Mouse (Mus musculus) lung, embryonic 14.5 days (tissue): ENCODE results near the gene Dync1li2. TPM values are rescaled to one million over a fixed set of nuclear protein-coding genes. Genes with fewer than 3 reads are reported as not detected.
A peak's percentile ranks its signal among the peaks of the same experiment; 100 is the strongest.

Experiments
- ATAC-seq: fragments of 200-750 bp; cut with Nextera tagmentation; 2 replicates; pipeline ENCODE4 v1.8.0; 2017; ENCODE audit warnings: mild to moderate bottlenecking, moderate TSS enrichment, moderate library complexity; ENCODE audit not compliant: insufficient read depth
- DNase-seq: peaks from one replicate; pipeline ENCODE4 v3.0.0-alpha.2; 2015
- H3K27ac ChIP-seq: fragments of 300-500 bp; sonication (generic); 2 replicates; pipeline ENCODE4 v1.5.1; 2014; ENCODE audit warnings: low read depth, mild to moderate bottlenecking, moderate library complexity
- H3K27me3 ChIP-seq: fragments of 300-500 bp; sonication (generic); 2 replicates; pipeline ENCODE4 v1.6.1; 2014; ENCODE audit warnings: low read length, control low read depth; ENCODE audit not compliant: insufficient read depth
- H3K36me3 ChIP-seq: fragments of 300-500 bp; sonication (generic); 2 replicates; pipeline ENCODE4 v1.6.1; 2014; ENCODE audit warnings: control low read depth; ENCODE audit not compliant: insufficient read depth
- H3K4me1 ChIP-seq: fragments of 300-500 bp; sonication (generic); 2 replicates; pipeline ENCODE4 v1.6.1; 2014; ENCODE audit warnings: antibody characterized with exemption, control low read depth; ENCODE audit not compliant: insufficient read depth
- H3K4me2 ChIP-seq: fragments of 300-500 bp; sonication (generic); 2 replicates; pipeline ENCODE4 v1.6.1; 2014; ENCODE audit warnings: mild to moderate bottlenecking
- H3K4me3 ChIP-seq: fragments of 300-500 bp; sonication (generic); 2 replicates; pipeline ENCODE4 v1.5.1; 2014; ENCODE audit warnings: low read depth, low read length
- H3K9ac ChIP-seq: fragments of 300-500 bp; sonication (generic); 2 replicates; pipeline ENCODE4 v1.6.1; 2014
- H3K9me3 ChIP-seq: fragments of 300-500 bp; sonication (generic); 2 replicates; pipeline ENCODE4 v1.6.1; 2016; ENCODE audit warnings: low read depth, low read length, control low read depth
- CTCF ChIP-seq: IDR thresholded peaks from 2 replicates; pipeline ENCODE4 v1.5.1; 2016; ENCODE audit warnings: antibody characterized with exemption, low read depth
- WGBS: fragments of 180-500 bp; shearing (Covaris S2); extraction: QIAGEN DNeasy Blood & Tissue Kit; methylation state at CpG from one replicate; pipeline ENCODE4 v1.1.7; 2014; 5-methylcytosine and 5-hydroxymethylcytosine counted together
- polyA plus RNA-seq: library from polyadenylated mRNA; unstranded; fragments of >200 nt; fragmentation: Nextera tagmentation; extraction: Ambion mirVana; gene quantifications from 2 replicates; pipeline ENCODE4 v1.2.1, GENCODE M21; 2014

Dync1li2 gene
- polyA plus RNA-seq, 1 experiment from 2014 or later = 62.4 TPM

DNA sequence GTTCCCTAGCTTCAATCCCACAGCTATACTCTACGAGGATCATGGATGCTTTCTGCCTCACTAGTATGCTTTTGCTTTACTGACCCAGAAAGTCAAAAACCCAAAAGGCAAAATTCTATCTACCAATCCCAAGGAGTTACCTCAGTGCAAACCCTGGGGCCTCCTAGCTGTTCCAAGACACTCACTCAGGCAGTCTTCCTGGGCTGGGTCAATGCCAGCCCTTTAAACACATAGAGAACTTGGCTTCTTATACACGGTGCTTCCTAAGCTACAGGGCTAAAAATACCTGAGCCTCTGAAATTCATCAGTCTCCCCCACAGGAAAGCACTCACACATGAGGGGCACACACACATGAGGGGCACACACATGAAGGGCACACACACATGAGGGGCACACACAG lies 59.6 kb downstream of the Dync1li2 start:
- Histone ChIP-seq H3K36me3 (no peaks in the 10 kb centered on the region), H3K4me3 (no peak overlapping the region), H3K9me3 (no peaks in the 10 kb centered on the region), H3K27ac (no peak overlapping the region), H3K27me3 (no peaks in the 10 kb centered on the region), H3K4me2 (no peak overlapping the region), H3K9ac (no peak overlapping the region; the same call in 1 of the 2 replicates), H3K4me1 (peaks cover 6% of the 10 kb centered on the region; the same call in 1 of the 2 replicates)
- no peak for TF ChIP-seq CTCF
- no peak for ATAC-seq
- WGBS = 60% methylated on average over 2 of the region's 2 CpGs
- no peak for DNase-seq

DNA sequence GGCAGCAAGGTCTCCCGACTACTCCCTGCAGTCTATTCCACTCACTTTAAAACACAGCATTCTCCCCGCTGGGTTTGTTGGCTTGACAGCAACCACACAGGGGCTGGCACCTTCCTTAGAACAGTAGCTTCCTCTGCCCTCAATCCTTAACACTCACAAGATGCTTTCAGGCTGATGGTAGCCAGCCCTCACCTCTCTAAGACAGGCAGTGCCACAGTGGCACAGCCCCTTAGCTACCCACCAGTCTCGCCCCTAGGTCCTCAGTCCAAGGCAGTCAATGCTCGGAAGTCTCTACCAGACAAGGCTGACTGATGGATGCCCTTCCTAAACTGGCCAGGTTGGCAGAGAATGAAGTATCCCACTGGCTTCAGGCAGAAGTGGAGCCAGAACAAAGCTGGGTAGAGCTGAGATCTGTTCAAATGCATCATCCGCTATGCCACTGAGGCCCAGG lies 61.9 kb downstream of the Dync1li2 start:
- H3K4me1 ChIP-seq = no peaks in the 10 kb centered on the region
- H3K27ac ChIP-seq = no peak overlapping the region
- DNase-seq (no peak), ATAC-seq (no peak)
- no peak overlapping the region for H3K4me3 ChIP-seq
- H3K9ac ChIP-seq = no peak overlapping the region
- no peaks in the 10 kb centered on the region for H3K9me3 ChIP-seq
- no peak for TF ChIP-seq CTCF
- WGBS = 76% methylated on average over 5 of the region's 5 CpGs
- H3K27me3 ChIP-seq = no peaks in the 10 kb centered on the region
- no peaks in the 10 kb centered on the region for H3K36me3 ChIP-seq
- H3K4me2 ChIP-seq = no peak overlapping the region

GRCm38 (mm10) chr8:104380269-104380668 lies 62.6 kb downstream of the Dync1li2 start:
- Histone ChIP-seq H3K36me3 (no peaks in the 10 kb centered on the region), H3K9ac (no peak overlapping the region), H3K27ac (no peak overlapping the region), H3K4me3 (no peak overlapping the region), H3K27me3 (no peaks in the 10 kb centered on the region), H3K9me3 (no peaks in the 10 kb centered on the region), H3K4me1 (peaks cover 6% of the 10 kb centered on the region; the same call in 1 of the 2 replicates), H3K4me2 (no peak overlapping the region)
- TF ChIP-seq CTCF = no peak
- no peak for DNase-seq
- no peak for ATAC-seq
- WGBS = 68% methylated on average over 7 of the region's 7 CpGs

GRCm38 (mm10) chr8:104379301-104379836 lies 63.5 kb downstream of the Dync1li2 start:
- H3K9me3 ChIP-seq = no peaks in the 10 kb centered on the region
- no peak overlapping the region for H3K4me3 ChIP-seq
- ATAC-seq (no peak), DNase-seq (no peak)
- WGBS = 52% methylated on average over 10 of the region's 10 CpGs
- H3K27me3 ChIP-seq = no peaks in the 10 kb centered on the region
- no peak overlapping the region for H3K27ac ChIP-seq
- H3K4me1 ChIP-seq = peaks cover 11% of the 10 kb centered on the region; the same call in 1 of the 2 replicates
- H3K4me2 ChIP-seq = no peak overlapping the region
- no peak overlapping the region for H3K9ac ChIP-seq
- H3K36me3 ChIP-seq = no peaks in the 10 kb centered on the region
- no peak for TF ChIP-seq CTCF

- ATAC-seq = no peak
- Histone ChIP-seq H3K4me1 (peaks cover 11% of the 10 kb centered on the region; the same call in 1 of the 2 replicates), H3K27ac (no peak overlapping the region), H3K9me3 (no peaks in the 10 kb centered on the region), H3K27me3 (no peaks in the 10 kb centered on the region), H3K4me2 (no peak overlapping the region), H3K4me3 (no peak overlapping the region), H3K9ac (no peak overlapping the region), H3K36me3 (no peaks in the 10 kb centered on the region)
- no peak for TF ChIP-seq CTCF
- WGBS = 51% methylated on average over 11 of the region's 11 CpGs
- peak; percentile 27 for DNase-seq
Measured at GRCm38 (mm10) chr8:104376669-104377068, 66.2 kb downstream of the Dync1li2 start.

DNA sequence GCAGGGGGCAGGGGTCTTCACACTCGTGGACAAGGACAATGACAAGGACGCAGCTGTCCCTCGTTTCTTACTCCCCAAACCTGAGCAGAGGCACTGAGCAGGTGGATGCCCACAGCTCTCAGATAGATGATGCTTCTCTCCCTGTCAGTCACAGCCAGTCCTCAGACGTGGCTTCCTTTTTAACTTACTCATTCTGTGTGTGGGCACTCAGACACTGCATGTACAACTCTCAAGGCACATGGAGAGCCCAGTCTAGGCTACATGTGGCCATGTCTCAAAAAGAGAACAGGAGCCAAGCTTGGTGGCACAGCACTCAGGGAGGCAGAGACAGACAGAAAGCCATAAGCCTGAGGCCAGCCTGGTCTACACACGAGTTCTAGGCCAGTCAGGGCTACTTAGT lies 66.9 kb downstream of the Dync1li2 start:
- no peak for TF ChIP-seq CTCF
- Histone ChIP-seq H3K36me3 (no peaks in the 10 kb centered on the region), H3K4me2 (no peak overlapping the region), H3K27ac (peak overlapping the region; percentile 19; the same call in 1 of the 2 replicates), H3K9me3 (no peaks in the 10 kb centered on the region), H3K27me3 (no peaks in the 10 kb centered on the region), H3K9ac (no peak overlapping the region), H3K4me1 (peaks cover 11% of the 10 kb centered on the region; the same call in 1 of the 2 replicates), H3K4me3 (no peak overlapping the region)
- WGBS = 57% methylated on average over 5 of the region's 5 CpGs
- ATAC-seq (peak; percentile 21; the same call in 1 of the 2 replicates), DNase-seq (no peak)

DNA sequence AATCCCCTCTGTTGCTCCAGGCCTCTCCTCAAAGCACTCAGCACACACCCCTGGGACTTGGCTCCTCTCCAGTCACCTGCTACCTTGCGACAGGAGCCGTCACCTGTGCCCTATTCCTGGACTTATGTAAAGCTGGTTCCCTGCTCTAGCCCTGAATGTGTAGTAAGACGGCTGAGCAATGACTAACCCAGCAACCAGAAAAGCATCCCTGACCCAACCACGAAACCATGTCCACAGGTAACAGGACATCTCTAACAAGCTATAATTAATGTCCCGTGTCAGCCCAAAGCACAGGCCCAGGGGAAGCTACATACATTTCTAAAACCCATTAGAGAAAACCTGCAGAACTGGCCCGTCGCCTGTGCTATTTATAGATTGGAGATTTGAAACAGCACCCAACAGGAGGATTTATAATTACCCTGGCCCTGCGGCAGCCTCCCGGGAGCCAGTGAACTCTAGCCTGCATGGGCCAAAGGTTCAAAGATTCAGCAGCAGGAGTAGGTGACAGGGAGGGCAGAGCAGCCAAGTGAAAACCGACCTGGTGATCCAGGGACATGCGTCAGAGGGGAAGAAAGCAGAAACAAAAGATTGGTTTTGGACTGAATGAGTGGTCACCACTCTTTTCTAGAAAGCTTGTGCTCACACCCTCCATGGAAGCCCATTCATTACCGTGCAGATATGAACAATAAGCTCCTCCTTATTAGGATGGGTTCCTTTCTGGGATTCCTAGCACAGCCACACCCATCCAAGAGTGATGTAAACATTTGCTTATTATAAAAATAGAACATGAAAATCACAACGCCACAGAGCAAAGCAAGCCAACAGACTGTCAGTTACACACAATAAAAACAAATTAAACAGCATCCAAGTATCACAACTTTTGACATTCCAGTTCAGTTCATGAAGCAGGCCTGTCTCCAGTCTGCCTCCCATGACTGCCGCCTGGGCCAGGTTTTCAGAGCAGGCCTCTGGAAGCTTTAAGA lies 67.7 kb downstream of the Dync1li2 start:
- no peak for TF ChIP-seq CTCF
- Histone ChIP-seq H3K4me1 (peaks cover 11% of the 10 kb centered on the region; the same call in 1 of the 2 replicates), H3K9me3 (no peaks in the 10 kb centered on the region), H3K27ac (peak overlapping the region; percentile 19), H3K4me2 (peak overlapping the region; percentile 7; the same call in 1 of the 2 replicates), H3K36me3 (no peaks in the 10 kb centered on the region), H3K4me3 (no peak overlapping the region), H3K27me3 (no peaks in the 10 kb centered on the region), H3K9ac (no peak overlapping the region)
- peak; percentile 58 for DNase-seq
- peak; percentile 29 for ATAC-seq
- WGBS = 31% methylated on average over 14 of the region's 14 CpGs
